Mouse (Mus musculus) midbrain, embryonic 16.5 days (tissue): Measurements from ENCODE around the gene Gpx6. TPM values are rescaled to one million over a fixed set of nuclear protein-coding genes. Genes with fewer than 3 reads are reported as not detected.

Experiments
- ATAC-seq: fragments of 200-750 bp; cut with Nextera tagmentation; 2 replicates; pipeline ENCODE4 v1.8.0; 2017; ENCODE audit warnings: moderate TSS enrichment
- H3K27ac ChIP-seq: fragments of 300-500 bp; sonication (generic); 2 replicates; pipeline ENCODE4 v1.5.1; 2014; ENCODE audit warnings: mild to moderate bottlenecking, low read length, mixed read lengths
- H3K27me3 ChIP-seq: fragments of 300-500 bp; sonication (generic); 2 replicates; pipeline ENCODE4 v1.6.1; 2014; ENCODE audit warnings: low read depth, low read length, mixed read lengths; ENCODE audit not compliant: control insufficient read depth, insufficient read depth
- H3K36me3 ChIP-seq: fragments of 300-500 bp; sonication (generic); 2 replicates; pipeline ENCODE4 v1.6.1; 2014; ENCODE audit warnings: mild to moderate bottlenecking, low read length, moderate library complexity, mixed read lengths; ENCODE audit not compliant: control insufficient read depth, insufficient read depth
- H3K4me1 ChIP-seq: fragments of 300-500 bp; sonication (generic); 2 replicates; pipeline ENCODE4 v1.6.1; 2014; ENCODE audit warnings: mild to moderate bottlenecking, low read length, mixed read lengths; ENCODE audit not compliant: control insufficient read depth, insufficient read depth
- H3K4me2 ChIP-seq: fragments of 300-500 bp; sonication (generic); 2 replicates; pipeline ENCODE4 v1.6.1; 2014; ENCODE audit warnings: mild to moderate bottlenecking, low read length, mixed read lengths
- H3K4me3 ChIP-seq: fragments of 300-500 bp; sonication (generic); 2 replicates; pipeline ENCODE4 v1.5.1; 2014; ENCODE audit warnings: low read depth, mild to moderate bottlenecking, low read length, moderate library complexity, mixed read lengths
- H3K9ac ChIP-seq: fragments of 300-500 bp; sonication (generic); 2 replicates; pipeline ENCODE4 v1.6.1; 2014; ENCODE audit warnings: low read depth, low read length, mixed read lengths
- H3K9me3 ChIP-seq: fragments of 300-500 bp; sonication (generic); replicated peaks from 2 replicates; pipeline ENCODE4 v1.6.1; 2014; ENCODE audit warnings: mild to moderate bottlenecking, low read length, mixed read lengths; ENCODE audit not compliant: control insufficient read depth, poor library complexity, severe bottlenecking
- WGBS: fragments of 180-500 bp; shearing (Covaris S2); extraction: QIAGEN DNeasy Blood & Tissue Kit; methylation state at CpG from one replicate; pipeline ENCODE4 v1.1.7; 2014; 5-methylcytosine and 5-hydroxymethylcytosine counted together
- polyA plus RNA-seq: library from polyadenylated mRNA; unstranded; fragments of >200 nt; fragmentation: Nextera tagmentation; extraction: Ambion mirVana; gene quantifications from 2 replicates; pipeline ENCODE4 v1.2.1, GENCODE M21; 2015

Gene Gpx6
- polyA plus RNA-seq = 0.54 TPM in 1 of 2 replicates, not detected in the other

GRCm38 (mm10) chr13:21311926-21312325 lies at the start of gene Gpx6:
TSS of gene Gpx6 (plus strand) at chr13:21312125.
- ATAC-seq = peak; percentile 45; the same call in 1 of the 2 replicates
- Histone ChIP-seq H3K4me2 (no peak within 1 kb of the TSS), H3K4me3 (no peak within 1 kb of the TSS), H3K27ac (no peak within 1 kb of the TSS), H3K27me3 (no peaks in the 10 kb centered on the region), H3K36me3 (no peaks in the 10 kb centered on the region), H3K9me3 (no peaks in the 10 kb centered on the region), H3K4me1 (no peaks in the 10 kb centered on the region), H3K9ac (no peak within 1 kb of the TSS)
- WGBS = 16% methylated on average over 3 of the region's 3 CpGs

GRCm38 (mm10) chr13:21262787-21263461 lies 49.0 kb upstream of the Gpx6 start:
- H3K4me2 ChIP-seq = no peak overlapping the region
- H3K27ac ChIP-seq = no peak overlapping the region
- H3K9ac ChIP-seq = no peak overlapping the region
- peaks cover 10% of the 10 kb centered on the region for H3K4me1 ChIP-seq
- 83% methylated on average over 4 of the region's 4 CpGs for WGBS
- H3K4me3 ChIP-seq = no peak overlapping the region
- no peak for ATAC-seq
- no peaks in the 10 kb centered on the region for H3K36me3 ChIP-seq
- H3K27me3 ChIP-seq = no peaks in the 10 kb centered on the region
- H3K9me3 ChIP-seq = no peaks in the 10 kb centered on the region

- WGBS = 4% methylated on average over 11 of the region's 11 CpGs
- H3K27me3 ChIP-seq = no peaks in the 10 kb centered on the region
- H3K9ac ChIP-seq = peak overlapping the region; percentile 42; the same call in 1 of the 2 replicates
Observed at GRCm38 (mm10) chr13:21263910-21264309, 48.0 kb upstream of the Gpx6 start.

GRCm38 (mm10) chr13:21264366-21264765 lies 47.6 kb upstream of the Gpx6 start:
- H3K27me3 ChIP-seq = no peaks in the 10 kb centered on the region
- WGBS = 1% methylated on average over 11 of the region's 11 CpGs
- H3K9me3 ChIP-seq = no peaks in the 10 kb centered on the region
- peaks cover 4% of the 10 kb centered on the region; the same call in 1 of the 2 replicates for H3K4me1 ChIP-seq
- H3K36me3 ChIP-seq = no peaks in the 10 kb centered on the region
- peak overlapping the region; percentile 42; the same call in 1 of the 2 replicates for H3K9ac ChIP-seq
- ATAC-seq = no peak
- H3K4me2 ChIP-seq = peak overlapping the region; percentile 52
- H3K27ac ChIP-seq = no peak overlapping the region
- peak overlapping the region; percentile 40 for H3K4me3 ChIP-seq

More at GRCm38 (mm10) chr13:21263910-21264309, 48.0 kb upstream of the Gpx6 start:
- Histone ChIP-seq H3K36me3 (no peaks in the 10 kb centered on the region), H3K27ac (no peak overlapping the region), H3K4me3 (peak overlapping the region; percentile 40), H3K9me3 (no peaks in the 10 kb centered on the region), H3K4me1 (peaks cover 4% of the 10 kb centered on the region; the same call in 1 of the 2 replicates), H3K4me2 (peak overlapping the region; percentile 52)
- ATAC-seq = no peak

- Histone ChIP-seq H3K9me3 (no peaks in the 10 kb centered on the region), H3K27me3 (no peaks in the 10 kb centered on the region), H3K9ac (no peak overlapping the region), H3K4me2 (no peak overlapping the region), H3K4me3 (no peak overlapping the region), H3K27ac (no peak overlapping the region), H3K4me1 (0 out of 2 replicates have a peak, but pooled peaks cover 2% of the 10 kb centered on the region), H3K36me3 (no peaks in the 10 kb centered on the region)
- WGBS = 55% methylated on average over 2 of the region's 2 CpGs
- ATAC-seq = no peak
Observed at GRCm38 (mm10) chr13:21265736-21266135, 46.2 kb upstream of the Gpx6 start.

GRCm38 (mm10) chr13:21267541-21267940 lies 44.4 kb upstream of the Gpx6 start:
- no peak overlapping the region for H3K9ac ChIP-seq

GRCm38 (mm10) chr13:21268262-21268661 lies 43.7 kb upstream of the Gpx6 start:
- Histone ChIP-seq H3K4me1 (0 out of 2 replicates have a peak, but pooled peaks cover 2% of the 10 kb centered on the region), H3K27ac (no peak overlapping the region), H3K27me3 (no peaks in the 10 kb centered on the region), H3K9ac (no peak overlapping the region), H3K4me2 (peak overlapping the region; percentile 34; the same call in 1 of the 2 replicates), H3K4me3 (no peak overlapping the region; the same call in 1 of the 2 replicates), H3K9me3 (no peaks in the 10 kb centered on the region), H3K36me3 (no peaks in the 10 kb centered on the region)
- ATAC-seq = no peak
- 9% methylated on average over 1 of the region's 1 CpGs for WGBS

More at GRCm38 (mm10) chr13:21267541-21267940, 44.4 kb upstream of the Gpx6 start:
- Histone ChIP-seq H3K4me3 (no peak overlapping the region), H3K36me3 (no peaks in the 10 kb centered on the region), H3K27ac (no peak overlapping the region), H3K9me3 (no peaks in the 10 kb centered on the region), H3K4me1 (0 out of 2 replicates have a peak, but pooled peaks cover 2% of the 10 kb centered on the region), H3K27me3 (no peaks in the 10 kb centered on the region), H3K4me2 (peak overlapping the region; percentile 34; the same call in 1 of the 2 replicates)
- WGBS = 14% methylated on average over 4 of the region's 4 CpGs
- no peak for ATAC-seq

- Histone ChIP-seq H3K4me1 (peaks cover 5% of the 10 kb centered on the region; the same call in 1 of the 2 replicates), H3K9me3 (no peaks in the 10 kb centered on the region), H3K27me3 (no peaks in the 10 kb centered on the region; the same call in 1 of the 2 replicates), H3K9ac (peak overlapping the region; percentile 69), H3K27ac (peak overlapping the region; percentile 48; the same call in 1 of the 2 replicates), H3K4me3 (peak overlapping the region; percentile 47), H3K4me2 (peak overlapping the region; percentile 88), H3K36me3 (no peaks in the 10 kb centered on the region)
- WGBS = under 1% methylated on average over 29 of the region's 29 CpGs
- ATAC-seq = peak; percentile 69
Observed at GRCm38 (mm10) chr13:21275021-21275814, 36.7 kb upstream of the Gpx6 start.
